Mouse (Mus musculus) heart, postnatal 36 days (tissue): Measurements from ENCODE around the gene Isl1. TPM values are rescaled to one million over a fixed set of nuclear protein-coding genes. Genes with fewer than 3 reads are reported as not detected.

Experiments used
- DNase-seq, 2 experiments: peaks; one replicate each; pipeline ENCODE4 v3.0.0; 2021 to 2022
- intact Hi-C: fragments of 180-260 bp; cut with DNase I; formaldehyde crosslinking; loops from one replicate; pipeline ENCODE4 v1.15.1; 2025
- total RNA-seq, 2 experiments: library from RNA; stranded (reverse); gene quantifications; 2 replicates each; pipeline ENCODE4 v1.2.3; 2021

Gene Isl1
- total RNA-seq, 2 experiments from 2014 or later, result 0.53 TPM; not detected in 1

DNA sequence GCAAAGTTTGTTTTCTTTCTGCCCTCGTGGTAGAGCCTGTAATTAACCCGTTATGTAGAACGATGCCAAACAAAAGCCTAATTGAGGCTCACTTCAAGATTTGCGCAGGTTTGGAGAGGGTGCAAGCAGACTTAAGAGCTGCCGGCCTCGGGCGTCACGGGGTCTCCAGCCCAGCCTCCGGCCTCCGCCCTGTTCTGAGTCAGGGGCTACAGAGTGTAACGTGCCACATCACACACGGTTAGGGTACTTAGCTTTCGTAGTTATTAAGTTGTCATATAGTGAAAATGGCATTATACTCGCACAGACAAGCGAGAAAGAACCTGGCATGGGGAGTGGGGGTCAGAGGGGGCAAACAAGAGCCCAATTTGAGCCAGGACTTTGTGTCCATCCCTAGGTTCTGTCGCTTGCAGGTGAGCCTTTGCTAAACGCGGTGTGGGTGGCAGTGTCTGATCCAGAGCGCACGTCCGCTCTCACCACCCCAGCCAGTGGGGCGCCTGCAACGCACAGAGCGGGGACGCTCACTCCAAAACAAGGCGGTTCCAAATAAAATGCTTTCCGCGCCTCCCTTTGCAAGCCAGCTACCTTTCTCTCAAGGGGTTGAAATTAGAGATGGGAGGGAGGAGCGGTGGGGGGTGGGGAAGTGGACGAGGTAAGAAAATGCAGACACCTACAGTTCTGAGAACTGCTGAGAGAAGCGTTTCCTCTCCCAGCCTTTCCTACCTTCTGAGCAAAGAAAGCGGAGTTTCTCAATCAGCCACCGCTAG lies 12.3 kb downstream of the Isl1 start:
- DNase-seq, result no peak
- intact Hi-C loops, result no loop called here

DNA sequence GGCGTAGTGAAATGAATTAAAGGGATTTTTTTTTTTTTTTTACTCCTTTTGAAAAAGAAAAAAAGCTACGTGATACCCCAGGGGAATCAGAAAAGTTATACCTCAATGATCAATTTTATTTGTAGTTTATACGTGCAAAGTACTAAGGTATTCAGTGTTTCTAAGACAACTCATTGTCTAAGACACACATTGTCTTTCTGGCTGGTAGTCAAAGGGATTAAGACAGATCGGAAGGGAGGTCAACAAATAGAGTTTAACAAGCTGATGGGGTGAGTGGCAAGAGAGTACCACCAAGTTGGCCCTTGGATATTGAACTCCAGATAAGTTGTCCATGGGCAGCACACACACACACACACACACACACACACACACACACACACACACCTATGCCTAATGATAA lies 14.1 kb downstream of the Isl1 start:
- no peak for DNase-seq
- intact Hi-C loops, result no loop called here

DNA sequence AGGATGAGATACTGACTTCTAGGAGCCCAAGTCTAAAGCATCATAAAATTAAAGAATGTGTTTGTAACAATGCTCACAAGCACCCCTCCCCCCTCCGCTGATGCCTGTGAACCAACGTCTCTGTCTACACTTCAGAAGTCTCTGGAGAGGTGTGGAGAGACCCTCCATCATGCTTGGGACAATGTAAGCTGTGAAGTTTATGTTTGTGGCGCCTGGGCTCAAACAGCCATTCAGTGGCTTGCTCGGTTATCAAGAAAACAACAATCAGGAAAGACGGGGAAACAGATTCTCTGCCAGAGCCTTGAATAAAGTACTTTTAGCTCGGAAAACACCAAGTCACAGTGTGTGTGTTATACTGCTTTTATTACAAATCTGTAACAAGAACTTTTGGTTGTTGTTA lies 14.8 kb downstream of the Isl1 start:
- no peak for DNase-seq
- intact Hi-C loops, result no loop called here

DNA sequence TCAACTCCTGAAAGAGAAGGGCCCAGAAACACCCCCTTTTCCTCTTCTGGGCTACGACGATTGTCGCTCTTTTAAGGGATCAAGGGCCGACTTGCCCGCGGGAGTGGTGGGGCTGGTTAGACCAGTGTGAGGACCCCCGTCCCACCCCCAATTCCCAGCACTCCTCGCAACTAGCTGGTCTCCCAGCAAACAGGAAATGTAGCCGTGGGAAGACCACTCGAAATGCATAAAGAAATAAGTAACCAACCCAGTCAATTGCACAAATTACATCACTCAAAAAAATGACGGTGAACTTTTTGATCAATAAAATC lies 15.4 kb downstream of the Isl1 start:
- DNase-seq, result no peak
- intact Hi-C loops, result no loop called here

DNA sequence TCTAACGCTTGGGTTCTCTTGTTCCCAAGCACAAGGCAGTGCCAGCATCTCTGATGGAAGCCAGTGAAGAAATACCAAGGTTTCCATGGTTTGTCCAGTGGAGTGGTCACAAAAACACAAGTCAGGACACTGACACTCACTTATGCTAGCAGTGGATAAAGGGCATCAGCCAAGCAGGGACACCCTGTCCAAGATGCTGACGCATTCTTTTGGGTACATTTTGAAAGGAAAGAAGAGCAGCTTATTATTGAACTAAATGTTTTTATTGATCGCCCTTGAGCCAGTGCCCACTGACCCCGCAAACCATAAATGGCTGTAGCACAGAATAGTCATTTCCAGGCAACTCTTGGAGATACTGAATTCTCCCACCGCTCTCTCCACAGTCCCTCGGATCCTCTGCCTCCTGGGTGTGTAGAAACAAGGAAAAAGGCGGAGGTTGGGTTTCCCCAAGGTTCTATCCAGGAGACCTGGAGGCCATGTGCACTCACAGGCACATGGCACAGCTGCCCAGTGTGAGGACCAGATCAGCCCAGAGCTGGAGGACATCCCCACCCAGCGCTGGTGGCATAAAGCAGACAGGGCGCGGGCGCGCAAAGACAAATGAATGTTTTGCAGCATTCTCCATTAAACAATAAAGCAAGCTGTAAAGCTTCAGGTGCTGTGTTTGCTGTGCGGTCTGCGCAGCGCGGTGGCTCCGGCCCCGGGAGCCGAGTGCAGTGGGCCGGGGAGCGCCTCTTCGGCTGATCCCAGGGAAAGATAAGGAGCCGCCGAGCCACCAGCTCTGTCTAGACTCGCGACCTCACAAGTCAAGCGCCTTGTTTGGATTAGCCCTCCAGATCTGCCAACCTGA lies 16.0 kb downstream of the Isl1 start:
- intact Hi-C loops, result no loop called here
- no peak for DNase-seq

DNA sequence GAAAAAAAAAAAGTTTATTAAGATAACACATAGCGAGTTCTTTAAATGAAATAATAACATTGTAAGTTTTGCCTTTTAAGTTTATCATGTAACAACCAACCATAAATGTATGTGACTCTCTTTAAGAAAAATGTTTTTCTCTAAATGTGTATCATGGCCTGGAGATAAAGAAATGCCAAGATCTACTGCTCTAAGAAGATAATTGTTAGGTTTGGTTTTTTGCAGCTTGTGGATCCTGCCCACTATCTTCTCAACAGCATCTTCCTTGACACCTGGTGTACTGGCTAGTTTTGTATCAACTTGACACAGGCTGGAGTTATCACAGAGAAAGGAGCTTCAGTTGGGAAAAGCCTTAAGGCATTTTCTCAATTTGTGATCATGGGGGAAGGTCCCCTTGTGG lies 19.8 kb downstream of the Isl1 start:
- DNase-seq, result no peak
- intact Hi-C loops, result no loop called here

DNA sequence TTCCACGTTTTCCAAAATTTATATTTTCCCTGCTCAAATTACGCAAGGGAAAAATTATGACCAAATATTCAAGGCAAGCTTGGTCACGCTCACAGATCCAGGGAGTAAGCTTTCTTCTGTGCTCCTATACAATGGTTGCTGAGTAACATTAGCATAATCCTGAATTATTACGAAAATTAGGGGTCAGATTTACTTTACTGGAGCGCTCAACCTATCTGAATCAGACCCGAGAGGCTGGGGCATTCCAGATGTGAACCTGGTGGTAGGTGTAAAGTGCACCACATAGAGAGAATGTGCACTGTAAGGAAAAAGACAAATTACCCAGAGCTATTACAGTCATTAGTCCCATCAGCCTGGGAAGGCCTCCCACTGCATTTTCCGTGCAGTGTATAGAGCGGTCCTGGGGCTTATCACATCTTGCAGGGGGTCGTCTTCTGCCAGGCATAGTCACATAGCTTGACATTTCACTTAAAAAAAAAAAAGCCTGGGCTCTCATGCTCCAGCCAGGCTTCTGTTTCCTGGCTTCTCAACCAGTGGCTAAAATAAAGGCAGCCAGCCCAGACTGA lies 30.2 kb downstream of the Isl1 start:
- intact Hi-C loops, result no loop called here
- DNase-seq, result no peak
